Mouse (Mus musculus): ENCODE data around the gene Ugp2. TPM values are rescaled to one million over a fixed set of nuclear protein-coding genes. Genes with fewer than 3 reads are reported as not detected.
"Not testable (repeated sequence)": the region's sequence is repeated elsewhere in the genome, so short reads cannot be mapped to it uniquely, and the experiment has no call there.

Gene Ugp2
- total and polyA plus RNA-seq, 2 experiments from 2014 or later = 121 to 187 TPM

GRCm38 (mm10) chr11:21303619-21304018 lies 67.4 kb downstream of the Ugp2 start:
- ATAC-seq (ENCODE audit: insufficient read depth, low read depth) = no peak
- TF ChIP-seq EP300 (IDR thresholded peaks at IDR 0.05; ENCODE audit: low read depth) = no peak
- TF ChIP-seq CTCF (IDR thresholded peaks at IDR 0.05; ENCODE audit: low read depth) = no peak
- no peak overlapping the region for H3K9ac ChIP-seq (replicated peaks; ENCODE audit: low read depth, low read length)
- no peak overlapping the region for H3K4me3 ChIP-seq (ENCODE audit: low read depth, low read length)
- no peaks in the 10 kb centered on the region for H3K9me3 ChIP-seq (replicated peaks; ENCODE audit: control insufficient read depth, low read length)
- no peak for DNase-seq (ENCODE audit: low spot score)
- H3K27ac ChIP-seq (ENCODE audit: low read depth) = no peak overlapping the region
- WGBS = 78% methylated on average over 3 of the region's 3 CpGs
- H3K27me3 ChIP-seq (ENCODE audit: control insufficient read depth, insufficient read depth, low read length) = no peaks in the 10 kb centered on the region
- H3K4me2 ChIP-seq (ENCODE audit: low read depth, low read length) = no peak overlapping the region
- H3K36me3 ChIP-seq (replicated peaks; ENCODE audit: control insufficient read depth, insufficient read depth, low read length) = peaks cover 45% of the 10 kb centered on the region
- no peaks in the 10 kb centered on the region for H3K4me1 ChIP-seq (ENCODE audit: control insufficient read depth, insufficient read depth)

GRCm38 (mm10) chr11:21295486-21295885 lies 75.5 kb downstream of the Ugp2 start:
- no peaks in the 10 kb centered on the region for H3K9me3 ChIP-seq (replicated peaks; ENCODE audit: control insufficient read depth, low read length)
- ATAC-seq (ENCODE audit: insufficient read depth, low read depth) (no peak), DNase-seq (ENCODE audit: low spot score) (no peak)
- H3K4me3 ChIP-seq (ENCODE audit: low read depth, low read length) = no peak overlapping the region
- WGBS = 49% methylated on average over 5 of the region's 5 CpGs
- H3K36me3 ChIP-seq (replicated peaks; ENCODE audit: control insufficient read depth, insufficient read depth, low read length) = peaks cover 14% of the 10 kb centered on the region
- no peak overlapping the region for H3K9ac ChIP-seq (replicated peaks; ENCODE audit: low read depth, low read length)
- no peaks in the 10 kb centered on the region for H3K27me3 ChIP-seq (ENCODE audit: control insufficient read depth, insufficient read depth, low read length)
- H3K4me2 ChIP-seq (ENCODE audit: low read depth, low read length) = no peak overlapping the region
- peaks cover 3% of the 10 kb centered on the region; the same call in 1 of the 2 replicates for H3K4me1 ChIP-seq (ENCODE audit: control insufficient read depth, insufficient read depth)
- no peak overlapping the region for H3K27ac ChIP-seq (ENCODE audit: low read depth)
- TF ChIP-seq EP300 (IDR thresholded peaks at IDR 0.05; ENCODE audit: low read depth) (no peak), CTCF (IDR thresholded peaks at IDR 0.05; ENCODE audit: low read depth) (no peak)

- not testable (repeated sequence) for H3K27me3 ChIP-seq (ENCODE audit: control insufficient read depth, insufficient read depth, low read length); ATAC-seq (ENCODE audit: insufficient read depth, low read depth); H3K4me3 ChIP-seq (ENCODE audit: low read depth, low read length); H3K9me3 ChIP-seq (replicated peaks; ENCODE audit: control insufficient read depth, low read length); H3K4me1 ChIP-seq (ENCODE audit: control insufficient read depth, insufficient read depth); DNase-seq (ENCODE audit: low spot score); H3K4me2 ChIP-seq (ENCODE audit: low read depth, low read length); H3K9ac ChIP-seq (replicated peaks; ENCODE audit: low read depth, low read length); H3K27ac ChIP-seq (ENCODE audit: low read depth)
- 96% methylated on average over 2 of the region's 2 CpGs for WGBS
- H3K36me3 ChIP-seq (replicated peaks; ENCODE audit: control insufficient read depth, insufficient read depth, low read length) = peaks cover 12% of the 10 kb centered on the region; the same call in 1 of the 2 replicates
Observed at GRCm38 (mm10) chr11:21288153-21288552, 82.8 kb downstream of the Ugp2 start.

GRCm38 (mm10) chr11:21286391-21286790 lies 84.6 kb downstream of the Ugp2 start:
- peaks cover 12% of the 10 kb centered on the region; the same call in 1 of the 2 replicates for H3K36me3 ChIP-seq (replicated peaks; ENCODE audit: control insufficient read depth, insufficient read depth, low read length)
- no peak overlapping the region for H3K27ac ChIP-seq (ENCODE audit: low read depth)
- ATAC-seq (ENCODE audit: insufficient read depth, low read depth) = no peak
- H3K4me3 ChIP-seq (ENCODE audit: low read depth, low read length) = no peak overlapping the region
- TF ChIP-seq EP300 (IDR thresholded peaks at IDR 0.05; ENCODE audit: low read depth) (no peak), CTCF (IDR thresholded peaks at IDR 0.05; ENCODE audit: low read depth) (no peak)
- DNase-seq (ENCODE audit: low spot score) = no peak
- no peaks in the 10 kb centered on the region for H3K27me3 ChIP-seq (ENCODE audit: control insufficient read depth, insufficient read depth, low read length)
- no peaks in the 10 kb centered on the region for H3K4me1 ChIP-seq (ENCODE audit: control insufficient read depth, insufficient read depth)
- H3K9ac ChIP-seq (replicated peaks; ENCODE audit: low read depth, low read length) = no peak overlapping the region
- WGBS = 55% methylated on average over 3 of the region's 3 CpGs
- H3K4me2 ChIP-seq (ENCODE audit: low read depth, low read length) = no peak overlapping the region
- no peaks in the 10 kb centered on the region for H3K9me3 ChIP-seq (replicated peaks; ENCODE audit: control insufficient read depth, low read length)

GRCm38 (mm10) chr11:21276151-21276550 lies 94.8 kb downstream of the Ugp2 start:
- no peak overlapping the region for H3K27ac ChIP-seq (ENCODE audit: low read depth)
- no peak overlapping the region for H3K4me2 ChIP-seq (ENCODE audit: low read depth, low read length)
- no peak for TF ChIP-seq CTCF (IDR thresholded peaks at IDR 0.05; ENCODE audit: low read depth)
- DNase-seq (ENCODE audit: low spot score) (no peak), ATAC-seq (ENCODE audit: insufficient read depth, low read depth) (no peak)
- H3K27me3 ChIP-seq (ENCODE audit: control insufficient read depth, insufficient read depth, low read length) = no peaks in the 10 kb centered on the region
- no peaks in the 10 kb centered on the region for H3K4me1 ChIP-seq (ENCODE audit: control insufficient read depth, insufficient read depth)
- H3K36me3 ChIP-seq (replicated peaks; ENCODE audit: control insufficient read depth, insufficient read depth, low read length) = peaks cover 26% of the 10 kb centered on the region
- WGBS = 79% methylated on average over 2 of the region's 2 CpGs
- no peak overlapping the region for H3K9ac ChIP-seq (replicated peaks; ENCODE audit: low read depth, low read length)
- H3K9me3 ChIP-seq (replicated peaks; ENCODE audit: control insufficient read depth, low read length) = no peaks in the 10 kb centered on the region
- no peak overlapping the region for H3K4me3 ChIP-seq (ENCODE audit: low read depth, low read length)

MicroRNAs encoded within 50 kb of the gene (microRNA counts, 519-probe panel; counts per million panel counts)
- microRNA mmu-miR-1933-3p (not detected), microRNA mmu-miR-1933-5p (not detected)

Small RNA genes lying within 50 kb of the gene (microRNA-seq; reads per million reads assigned to microRNA genes)
- 2.1 reads per million, percentile 6 among the genes with 10 or more reads in this experiment for gene Mir1933

Other genes with a start within 250 kb of the Ugp2 start
- 20.9 and 45.3 TPM in 2 replicates for gene Vps54, start 131.9 kb downstream of the Ugp2 start, total RNA-seq (2014; rRNA removed; ENCODE audit: low replicate concordance)
- 4.9 and 5.8 TPM in 2 replicates for gene Vps54, start 131.9 kb downstream of the Ugp2 start, polyA plus RNA-seq (2015; fragmentation: Nextera tagmentation; extraction: Ambion mirVana)
- 5.8 and 32.1 TPM in 2 replicates for gene Wdpcp, start 201.0 kb upstream of the Ugp2 start, total RNA-seq (2014; rRNA removed; ENCODE audit: low replicate concordance)
- gene Wdpcp, start 201.0 kb upstream of the Ugp2 start, polyA plus RNA-seq (2015; fragmentation: Nextera tagmentation; extraction: Ambion mirVana) = 4.0 and 4.2 TPM in 2 replicates
- gene Mdh1, start 201.2 kb upstream of the Ugp2 start, total RNA-seq (2014; rRNA removed; ENCODE audit: low replicate concordance) = 1,252 and 1,335 TPM in 2 replicates
- 3,016 and 3,055 TPM in 2 replicates for gene Mdh1, start 201.2 kb upstream of the Ugp2 start, polyA plus RNA-seq (2015; fragmentation: Nextera tagmentation; extraction: Ambion mirVana)